Mouse (Mus musculus) myocyte (in vitro differentiated cells): ENCODE measurements around the gene Bid.

Experiments
- MYOD1 ChIP-seq, 3 experiments: IDR thresholded peaks; one replicate each; pipeline ENCODE4 v1.6.1; 2011; ENCODE audit warnings: control low read depth in 2 of 3, low read depth in 2 of 3, mild to moderate bottlenecking in 2 of 3, moderate library complexity in 1 of 3; ENCODE audit not compliant: insufficient read length in 2 of 3, control insufficient read depth in 1 of 3
- POLR2A ChIP-seq: IDR thresholded peaks from one replicate; pipeline ENCODE4 v1.6.1; 2011; ENCODE audit warnings: low read depth, mild to moderate bottlenecking, control low read depth, moderate library complexity; ENCODE audit not compliant: insufficient read length
- TCF12 ChIP-seq: IDR thresholded peaks from one replicate; pipeline ENCODE4 v1.6.1; 2011; ENCODE audit warnings: mild to moderate bottlenecking, control low read depth; ENCODE audit not compliant: poor library complexity, insufficient read depth, severe bottlenecking

DNA sequence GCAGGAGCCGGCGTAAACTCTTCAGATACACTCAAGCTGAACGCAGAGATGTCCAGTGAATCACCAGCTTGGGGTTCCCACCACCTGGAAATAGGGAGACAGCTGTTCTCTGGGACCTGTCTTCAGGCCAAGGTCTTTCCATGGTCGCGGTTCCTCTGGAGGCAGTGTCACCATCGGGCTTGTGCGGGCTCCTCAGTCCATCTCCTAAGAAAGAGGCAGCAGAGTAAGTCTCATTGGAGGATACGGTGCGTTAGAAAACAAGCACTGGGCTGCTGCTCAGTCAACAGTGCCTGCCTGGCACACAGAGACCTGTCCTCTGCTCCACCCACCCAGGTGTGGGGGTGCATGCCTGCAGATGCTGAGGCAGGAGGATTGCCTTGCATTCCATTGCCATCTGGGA, 22.6 kb downstream of the Bid start:
- TF ChIP-seq POLR2A (no peak), TCF12 (no peak), MYOD1 (IDR thresholded peaks at IDR 0.05; ENCODE audit: control insufficient read depth in 1 of 3, insufficient read length in 2 of 3, low read depth in 2 of 3) (no peak)
